Mouse (Mus musculus) lung, embryonic 15.5 days (tissue): ENCODE results near the gene Nprl2. TPM values are rescaled to one million over a fixed set of nuclear protein-coding genes. Genes with fewer than 3 reads are reported as not detected.
A peak's percentile ranks its signal among the peaks of the same experiment; 100 is the strongest.
"Not testable (repeated sequence)": the region's sequence is repeated elsewhere in the genome, so short reads cannot be mapped to it uniquely, and the experiment has no call there.

Source experiments
- ATAC-seq: fragments of 200-750 bp; cut with Nextera tagmentation; 2 replicates; pipeline ENCODE4 v1.8.0; 2017; ENCODE audit warnings: moderate number of reproducible peaks, borderline replicate concordance; ENCODE audit not compliant: low FRiP score, low TSS enrichment; ENCODE audit errors: extremely low read depth
- H3K27ac ChIP-seq: fragments of 300-500 bp; sonication (generic); 2 replicates; pipeline ENCODE4 v1.5.1; 2015; ENCODE audit warnings: moderate library complexity, mild to moderate bottlenecking, inconsistent platforms
- H3K27me3 ChIP-seq: fragments of 300-500 bp; sonication (generic); 2 replicates; pipeline ENCODE4 v1.6.1; 2015; ENCODE audit warnings: inconsistent platforms
- H3K36me3 ChIP-seq: fragments of 300-500 bp; sonication (generic); 2 replicates; pipeline ENCODE4 v1.6.1; 2015; ENCODE audit warnings: inconsistent platforms
- H3K4me1 ChIP-seq: fragments of 300-500 bp; sonication (generic); 2 replicates; pipeline ENCODE4 v1.6.1; 2015; ENCODE audit warnings: inconsistent platforms
- H3K4me2 ChIP-seq: fragments of 300-500 bp; sonication (generic); 2 replicates; pipeline ENCODE4 v1.6.1; 2015; ENCODE audit warnings: inconsistent platforms, mild to moderate bottlenecking, moderate library complexity
- H3K4me3 ChIP-seq: fragments of 300-500 bp; sonication (generic); 2 replicates; pipeline ENCODE4 v1.5.1; 2015; ENCODE audit warnings: mild to moderate bottlenecking, inconsistent platforms
- H3K9ac ChIP-seq: fragments of 300-500 bp; sonication (generic); 2 replicates; pipeline ENCODE4 v1.6.1; 2015; ENCODE audit warnings: inconsistent platforms
- H3K9me3 ChIP-seq: fragments of 300-500 bp; sonication (generic); 2 replicates; pipeline ENCODE4 v1.6.1; 2016; ENCODE audit warnings: inconsistent platforms
- WGBS: fragments of 180-500 bp; shearing (Covaris S2); methylation state at CpG from one replicate; pipeline ENCODE4 v1.1.7; 2015; 5-methylcytosine and 5-hydroxymethylcytosine counted together
- polyA plus RNA-seq: library from polyadenylated mRNA; unstranded; fragments of >200 nt; fragmentation: Nextera tagmentation; extraction: Ambion mirVana; gene quantifications from 2 replicates; pipeline ENCODE4 v1.2.1, GENCODE M21; 2015

Nprl2 gene
- polyA plus RNA-seq, 1 experiment from 2014 or later, result 42.2 TPM

- ATAC-seq, result no peak
- no peak overlapping the region for H3K9ac ChIP-seq
- peaks cover 35% of the 10 kb centered on the region for H3K36me3 ChIP-seq
- H3K4me1 ChIP-seq, result peaks cover 49% of the 10 kb centered on the region
- WGBS, result 83% methylated on average over 22 of the region's 22 CpGs
- no peaks in the 10 kb centered on the region for H3K27me3 ChIP-seq
- no peak overlapping the region for H3K27ac ChIP-seq
- H3K9me3 ChIP-seq, result no peaks in the 10 kb centered on the region
- peak overlapping the region; percentile 73 for H3K4me2 ChIP-seq
- H3K4me3 ChIP-seq, result 0 out of 2 replicates have a peak overlapping the region, but pooled peaks have one; percentile 73
Observed at GRCm38 (mm10) chr9:107571534-107572326, 29.7 kb downstream of the Nprl2 start.

- no peak overlapping the region for H3K4me3 ChIP-seq
- no peaks in the 10 kb centered on the region for H3K9me3 ChIP-seq
- H3K27me3 ChIP-seq, result no peaks in the 10 kb centered on the region
- no peak overlapping the region for H3K9ac ChIP-seq
- H3K27ac ChIP-seq, result no peak overlapping the region
- WGBS, result 84% methylated on average over 2 of the region's 2 CpGs
- ATAC-seq, result no peak
- H3K36me3 ChIP-seq, result peaks cover 35% of the 10 kb centered on the region
- H3K4me2 ChIP-seq, result no peak overlapping the region
- peaks cover 49% of the 10 kb centered on the region for H3K4me1 ChIP-seq
Observed at GRCm38 (mm10) chr9:107572327-107572662, 30.3 kb downstream of the Nprl2 start.

DNA sequence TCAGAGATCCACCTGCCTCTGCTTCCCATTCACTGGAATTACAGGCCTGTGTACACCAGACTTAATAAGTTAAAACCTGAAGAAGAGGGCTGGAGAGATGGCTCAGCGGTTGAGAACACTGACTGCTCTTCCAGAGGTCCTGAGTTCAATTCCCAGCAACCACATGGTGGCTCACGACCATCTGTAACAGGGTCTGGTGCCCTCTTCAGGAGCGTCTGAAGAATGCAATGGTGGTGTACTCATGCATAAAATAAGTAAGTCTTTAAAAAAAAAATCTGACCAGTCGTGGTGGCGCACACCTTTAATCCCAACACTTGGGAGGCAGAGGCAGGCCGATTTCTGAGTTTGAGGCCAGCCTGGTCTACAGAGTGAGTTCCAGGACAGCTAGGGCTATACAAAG lies 31.7 kb downstream of the Nprl2 start:
- H3K27me3 ChIP-seq, H3K27ac ChIP-seq, H3K9ac ChIP-seq, H3K9me3 ChIP-seq, H3K4me2 ChIP-seq, H3K4me3 ChIP-seq, ATAC-seq: not testable (repeated sequence)
- 77% methylated on average over 6 of the region's 6 CpGs for WGBS
- Histone ChIP-seq H3K36me3 (peaks cover 35% of the 10 kb centered on the region), H3K4me1 (peaks cover 47% of the 10 kb centered on the region)

- ATAC-seq, result no peak
- H3K9ac ChIP-seq, result no peak overlapping the region
Observed at GRCm38 (mm10) chr9:107575579-107576356, 33.7 kb downstream of the Nprl2 start.

GRCm38 (mm10) chr9:107576357-107577107 lies 34.5 kb downstream of the Nprl2 start, which contains the start of gene Hyal1:
TSS of gene Hyal1 (plus strand) at chr9:107576927.
- H3K4me3 ChIP-seq, result peak within 1 kb of the TSS; percentile 40
- peaks cover 44% of the 10 kb centered on the region for H3K4me1 ChIP-seq
- 14% methylated on average over 16 of the region's 16 CpGs for whole genome bisulfite sequencing
- peaks cover 27% of the 10 kb centered on the region for H3K36me3 ChIP-seq
- peak within 1 kb of the TSS; percentile 74 for H3K27ac ChIP-seq
- ATAC-seq, result peak; percentile 73
- peak within 1 kb of the TSS; percentile 61 for H3K4me2 ChIP-seq
- H3K9ac ChIP-seq, result peak within 1 kb of the TSS; percentile 42
- H3K9me3 ChIP-seq, result no peaks in the 10 kb centered on the region
- H3K27me3 ChIP-seq, result no peaks in the 10 kb centered on the region

More at GRCm38 (mm10) chr9:107575579-107576356, 33.7 kb downstream of the Nprl2 start:
- Histone ChIP-seq H3K36me3 (peaks cover 35% of the 10 kb centered on the region), H3K4me2 (no peak overlapping the region), H3K4me1 (peaks cover 45% of the 10 kb centered on the region), H3K9me3 (no peaks in the 10 kb centered on the region), H3K27ac (peak overlapping the region; percentile 74), H3K27me3 (no peaks in the 10 kb centered on the region), H3K4me3 (no peak overlapping the region)
- 62% methylated on average over 14 of the region's 14 CpGs for WGBS

GRCm38 (mm10) chr9:107577871-107578270 lies 35.8 kb downstream of the Nprl2 start:
- Histone ChIP-seq H3K9me3 (no peaks in the 10 kb centered on the region), H3K4me3 (no peak overlapping the region), H3K36me3 (peaks cover 17% of the 10 kb centered on the region), H3K4me1 (peaks cover 56% of the 10 kb centered on the region), H3K27me3 (no peaks in the 10 kb centered on the region), H3K9ac (no peak overlapping the region), H3K27ac (no peak overlapping the region), H3K4me2 (no peak overlapping the region)
- whole genome bisulfite sequencing, result 88% methylated on average over 10 of the region's 10 CpGs
- ATAC-seq, result no peak

GRCm38 (mm10) chr9:107578587-107578986 lies 36.6 kb downstream of the Nprl2 start, which contains the start of gene Naa80:
TSS of gene Naa80 (plus strand) at chr9:107578887.
- 66% methylated on average over 3 of the region's 3 CpGs for WGBS
- Histone ChIP-seq H3K27me3 (no peaks in the 10 kb centered on the region), H3K36me3 (peaks cover 18% of the 10 kb centered on the region), H3K4me2 (peak within 1 kb of the TSS; percentile 87; the same call in 1 of the 2 replicates), H3K9me3 (no peaks in the 10 kb centered on the region), H3K4me1 (peaks cover 57% of the 10 kb centered on the region), H3K4me3 (no peak within 1 kb of the TSS), H3K9ac (no peak within 1 kb of the TSS), H3K27ac (peak within 1 kb of the TSS; percentile 97)
- no peak for ATAC-seq

DNA sequence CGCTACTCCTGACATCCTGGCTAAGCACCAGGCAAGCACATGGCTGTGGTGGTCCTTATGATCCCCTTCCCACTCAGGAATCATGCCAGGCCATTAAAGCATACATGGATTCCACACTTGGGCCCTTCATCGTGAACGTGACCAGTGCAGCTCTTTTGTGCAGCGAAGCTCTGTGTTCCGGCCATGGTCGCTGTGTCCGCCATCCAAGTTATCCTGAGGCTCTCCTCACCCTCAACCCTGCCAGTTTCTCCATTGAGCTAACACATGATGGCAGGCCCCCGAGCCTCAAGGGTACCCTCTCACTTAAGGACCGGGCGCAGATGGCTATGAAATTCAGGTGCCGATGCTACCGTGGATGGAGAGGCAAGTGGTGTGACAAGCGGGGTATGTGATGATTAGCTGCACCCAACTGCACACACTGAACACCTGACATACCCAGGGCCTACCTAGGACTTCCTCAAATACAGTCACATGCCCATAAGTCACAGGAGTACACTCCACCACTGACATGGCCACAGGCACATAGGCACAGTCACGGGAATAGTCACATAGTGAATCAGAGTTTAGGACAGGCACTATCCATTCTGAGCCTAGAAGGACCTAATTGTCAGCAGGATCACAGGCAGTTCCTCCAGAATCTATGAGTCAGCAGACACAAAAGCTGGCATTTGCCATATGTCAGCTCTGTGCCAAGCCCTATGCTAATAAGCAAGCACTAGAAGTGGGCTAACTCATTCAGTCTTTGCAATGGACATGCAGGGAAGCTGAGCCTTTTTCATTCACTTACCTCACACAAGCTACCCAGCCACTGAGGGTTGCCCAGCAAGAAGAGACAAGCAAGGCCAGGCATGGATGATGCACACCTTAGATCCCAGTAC lies 37.2 kb downstream of the Nprl2 start:
- Histone ChIP-seq H3K36me3 (peaks cover 18% of the 10 kb centered on the region), H3K9me3 (no peaks in the 10 kb centered on the region), H3K9ac (no peak overlapping the region), H3K4me2 (peak overlapping the region; percentile 87; the same call in 1 of the 2 replicates), H3K4me3 (no peak overlapping the region), H3K27me3 (no peaks in the 10 kb centered on the region), H3K4me1 (peaks cover 57% of the 10 kb centered on the region), H3K27ac (peak overlapping the region; percentile 97)
- no peak for ATAC-seq
- 88% methylated on average over 14 of the region's 14 CpGs for WGBS

GRCm38 (mm10) chr9:107580501-107581317 lies 38.7 kb downstream of the Nprl2 start, which contains the start of gene Hyal3:
TSS of gene Hyal3 (plus strand) at chr9:107580818.
- Histone ChIP-seq H3K27ac (peak within 1 kb of the TSS; percentile 97), H3K9ac (peak within 1 kb of the TSS; percentile 67), H3K4me1 (peaks cover 53% of the 10 kb centered on the region), H3K27me3 (no peaks in the 10 kb centered on the region), H3K4me2 (peak within 1 kb of the TSS; percentile 87), H3K4me3 (peak within 1 kb of the TSS; percentile 60), H3K9me3 (no peaks in the 10 kb centered on the region), H3K36me3 (peaks cover 13% of the 10 kb centered on the region)
- peak; percentile 75 for ATAC-seq
- under 1% methylated on average over 32 of the region's 32 CpGs for WGBS

- no peak for ATAC-seq
- Histone ChIP-seq H3K4me2 (peak overlapping the region; percentile 87), H3K4me1 (peaks cover 45% of the 10 kb centered on the region)
Observed at GRCm38 (mm10) chr9:107581584-107581983, 39.6 kb downstream of the Nprl2 start.

More at GRCm38 (mm10) chr9:107581584-107581983, 39.6 kb downstream of the Nprl2 start:
- H3K9ac ChIP-seq, result peak overlapping the region; percentile 67
- H3K9me3 ChIP-seq, result no peaks in the 10 kb centered on the region
- no peaks in the 10 kb centered on the region for H3K27me3 ChIP-seq
- peaks cover 13% of the 10 kb centered on the region for H3K36me3 ChIP-seq
- H3K27ac ChIP-seq, result peak overlapping the region; percentile 97
- WGBS, result 63% methylated on average over 4 of the region's 4 CpGs
- peak overlapping the region; percentile 60 for H3K4me3 ChIP-seq
